Mouse (Mus musculus) stomach, postnatal 0 days (tissue): ENCODE results near the gene Ercc6l2.

Experiments used
- CTCF ChIP-seq: IDR thresholded peaks from 2 replicates; pipeline ENCODE4 v1.5.1; 2016; ENCODE audit warnings: antibody characterized with exemption, low read depth, mild to moderate bottlenecking, moderate library complexity
- EP300 ChIP-seq: optimal IDR thresholded peaks from 2 replicates; pipeline ENCODE3; 2016; ENCODE audit warnings: antibody characterized with exemption

DNA sequence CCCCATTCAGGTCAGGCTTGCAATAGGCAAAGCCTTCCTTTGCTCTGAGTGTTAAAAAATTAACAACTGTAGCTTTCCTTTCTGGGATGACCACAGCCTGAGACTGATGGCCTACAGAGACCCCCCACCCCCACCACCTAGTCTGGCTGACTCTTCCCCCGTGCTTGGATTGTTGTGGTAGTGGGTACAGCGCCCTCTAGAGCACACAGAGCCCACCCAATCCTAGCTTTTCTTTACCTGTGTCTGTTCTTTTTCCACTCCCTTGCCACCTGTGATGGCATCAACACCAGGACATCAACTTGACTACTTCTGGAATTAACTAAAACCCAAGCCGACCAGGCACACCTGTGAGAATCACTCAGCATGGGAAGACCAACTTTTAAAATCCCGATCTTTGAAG is 92.4 kb downstream of the Ercc6l2 start:
- TF ChIP-seq CTCF (peak; percentile 30; the same call in 1 of the 2 replicates), EP300 (no peak)
